Mouse (Mus musculus): Measurements from ENCODE around the gene Spaca4.

Gene Spaca4

DNA sequence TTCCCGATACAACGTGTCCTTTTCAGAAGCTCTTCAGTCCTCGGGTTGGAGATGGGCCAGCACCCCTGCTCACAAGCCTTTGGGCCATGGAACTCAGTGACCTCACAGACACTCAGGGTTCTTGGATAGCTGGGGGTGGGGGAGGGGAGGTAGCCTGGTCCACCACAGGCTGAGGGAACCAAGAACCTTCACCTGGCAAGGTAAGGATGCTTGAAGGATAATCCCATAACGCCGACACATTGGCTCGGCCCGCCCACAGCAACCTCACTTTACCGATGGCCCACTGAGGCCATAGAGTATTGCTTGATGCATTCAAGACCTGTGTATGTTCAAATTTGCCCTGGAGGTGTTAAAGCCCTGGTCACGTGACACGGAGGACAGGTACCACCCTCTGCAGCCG, at the start of gene Spaca4:
TSS of gene Spaca4 (minus strand) at position 101 of the 400 bp plus-strand sequence.
- no peak for DNase-seq (ENCODE audit: low spot score)

DNA sequence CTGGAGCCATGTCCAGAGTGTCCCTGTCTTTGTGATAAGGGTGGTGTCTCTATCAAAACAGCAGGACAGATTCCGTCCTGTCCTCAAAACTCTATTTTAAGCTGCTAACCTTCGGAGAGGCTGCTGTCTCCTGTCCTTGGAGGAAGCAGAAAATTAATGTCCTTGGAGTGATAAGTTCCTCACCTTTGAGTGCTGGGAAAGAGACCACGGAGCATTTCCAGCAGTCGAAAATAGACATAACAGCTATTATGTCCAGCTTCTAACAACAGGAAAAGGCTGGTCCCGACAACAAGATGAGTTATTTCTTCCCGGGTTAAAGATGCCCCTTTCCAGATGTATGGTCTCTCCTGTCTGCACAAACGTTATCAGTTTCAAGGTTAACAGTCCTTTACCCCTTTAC, 49.6 kb upstream of the Spaca4 start:
- DNase-seq (ENCODE audit: low spot score) = no peak

DNA sequence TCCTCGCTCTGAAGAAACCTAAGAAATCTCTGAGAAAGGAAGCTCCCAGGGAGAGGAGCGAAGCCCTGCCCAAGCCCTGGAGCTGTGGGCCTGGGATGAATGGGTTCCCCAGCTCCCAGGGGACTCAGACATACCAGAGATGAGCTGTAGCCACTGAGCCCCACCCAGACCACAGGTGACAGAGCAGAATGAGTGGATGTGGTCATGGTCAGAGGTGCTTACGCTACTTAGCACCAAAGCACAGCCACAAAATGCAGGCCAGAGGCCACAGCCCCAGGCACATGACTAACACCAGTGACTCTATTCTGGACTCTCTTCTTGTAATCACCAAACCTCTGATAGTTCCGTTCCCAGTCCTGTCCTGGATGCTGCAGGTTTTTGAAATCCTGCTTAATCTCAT, 45.5 kb upstream of the Spaca4 start:
- peak; percentile 42 for DNase-seq (ENCODE audit: low spot score)

DNA sequence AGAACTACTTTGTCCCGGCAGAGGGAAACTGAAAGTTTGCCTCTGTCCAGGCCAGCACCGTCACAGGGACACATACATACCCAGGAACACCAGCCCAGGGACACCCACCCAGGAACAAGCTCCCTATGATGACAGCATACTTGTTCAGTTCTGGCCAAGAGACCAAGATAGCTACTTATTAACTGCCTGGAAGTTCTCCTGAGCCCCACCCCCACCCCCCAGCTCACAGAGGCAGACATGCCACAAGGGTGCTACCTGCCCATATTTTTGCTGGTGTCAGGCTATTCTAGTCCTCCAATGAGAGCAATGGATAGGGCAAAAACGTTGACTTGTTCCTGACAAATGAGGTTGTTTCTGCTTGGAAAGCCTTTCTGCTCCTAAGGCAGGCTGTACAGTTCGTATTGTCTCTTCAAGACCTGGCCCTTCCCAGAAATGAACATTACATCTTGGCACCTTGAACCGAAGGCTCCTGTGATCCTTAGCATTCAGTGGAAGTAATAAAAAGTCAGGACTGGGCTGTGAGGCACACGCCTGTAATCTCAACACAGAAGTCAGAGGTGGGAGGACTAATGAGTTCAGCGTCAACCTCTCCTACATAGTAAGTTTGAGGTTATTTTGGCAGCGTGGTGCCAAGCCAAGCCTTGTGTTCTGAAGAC, 44.9 kb upstream of the Spaca4 start:
- peak; percentile 78 for DNase-seq (ENCODE audit: low spot score)

DNA sequence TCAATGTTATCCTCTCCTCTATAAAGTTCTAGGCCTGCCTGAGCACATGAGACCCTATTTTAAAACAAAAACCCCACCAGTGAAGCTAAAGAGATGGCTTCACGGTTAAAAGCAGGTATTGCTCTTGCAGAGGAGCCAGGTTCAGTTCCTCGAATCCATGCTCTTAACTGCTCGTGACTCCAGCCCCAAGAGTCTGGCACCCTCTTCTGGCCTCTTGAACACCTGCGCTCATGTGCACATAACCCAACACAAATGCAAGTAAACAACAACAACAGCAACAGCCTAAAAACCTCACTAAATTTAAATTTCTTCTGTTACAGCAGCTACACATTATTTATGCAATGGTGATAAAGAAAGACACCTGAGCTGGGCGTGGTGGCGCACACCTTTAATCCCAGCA, 41.9 kb upstream of the Spaca4 start:
- no peak for DNase-seq (ENCODE audit: low spot score)

DNA sequence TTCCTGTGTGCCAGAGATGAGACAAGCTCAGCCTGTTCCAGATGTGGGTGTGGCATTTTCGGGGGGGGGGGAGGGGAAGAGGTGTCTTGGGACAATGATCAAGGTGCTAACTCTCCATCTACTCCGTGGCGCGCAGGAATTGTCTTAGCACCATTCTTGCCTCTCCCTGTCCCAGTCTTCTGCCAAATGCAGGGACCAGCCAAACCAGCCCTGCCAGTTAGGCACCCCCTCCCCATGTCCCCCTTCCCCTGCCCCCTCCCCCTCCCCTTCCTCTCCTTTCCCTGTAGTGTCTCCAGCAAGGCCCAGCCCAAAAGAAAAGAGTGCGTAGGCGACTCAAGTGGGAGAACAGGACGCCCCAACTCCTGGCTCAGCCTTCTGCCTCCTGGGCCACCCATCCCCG, 41.2 kb upstream of the Spaca4 start:
- DNase-seq (ENCODE audit: low spot score) = no peak

DNA sequence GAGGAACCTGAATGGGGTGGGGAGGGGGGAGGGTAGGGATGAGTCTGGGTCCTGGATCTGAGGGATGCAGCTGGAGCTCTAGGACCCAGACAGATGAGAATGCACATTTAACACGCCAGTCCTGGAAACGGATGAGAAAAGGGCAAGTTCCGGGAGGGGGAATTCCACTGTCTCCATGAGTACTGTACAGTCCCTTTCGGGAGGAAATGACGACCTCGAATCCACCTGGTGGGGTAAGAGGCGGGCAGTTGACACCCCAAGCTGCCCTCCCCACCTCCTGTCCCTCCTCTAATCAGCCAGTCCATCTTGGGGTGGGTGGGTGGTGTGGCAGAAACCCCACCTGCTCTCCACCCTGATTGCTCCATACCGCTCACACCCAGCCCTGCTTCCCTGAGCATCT, 40.4 kb upstream of the Spaca4 start:
- DNase-seq (ENCODE audit: low spot score) = no peak

DNA sequence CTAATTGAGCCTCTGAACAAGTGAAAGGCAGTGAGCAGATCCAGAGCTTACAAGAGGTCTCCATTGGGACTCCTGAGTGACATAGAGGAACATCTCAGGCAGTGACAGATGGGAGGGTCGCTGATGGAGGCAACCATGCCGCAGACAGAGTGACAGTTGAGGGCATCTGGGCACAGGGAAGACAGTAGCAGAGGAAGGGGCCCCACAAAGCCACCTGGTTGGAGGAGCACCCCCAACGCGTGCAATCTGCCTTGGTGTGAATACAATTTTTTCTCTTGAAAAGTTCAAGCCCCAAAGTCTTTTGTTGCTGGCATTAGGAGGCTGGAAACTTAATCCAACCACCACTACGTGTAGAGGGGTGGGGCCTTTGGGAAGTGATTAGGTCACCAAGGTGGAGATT, 34.5 kb upstream of the Spaca4 start:
- no peak for DNase-seq (ENCODE audit: low spot score)

DNA sequence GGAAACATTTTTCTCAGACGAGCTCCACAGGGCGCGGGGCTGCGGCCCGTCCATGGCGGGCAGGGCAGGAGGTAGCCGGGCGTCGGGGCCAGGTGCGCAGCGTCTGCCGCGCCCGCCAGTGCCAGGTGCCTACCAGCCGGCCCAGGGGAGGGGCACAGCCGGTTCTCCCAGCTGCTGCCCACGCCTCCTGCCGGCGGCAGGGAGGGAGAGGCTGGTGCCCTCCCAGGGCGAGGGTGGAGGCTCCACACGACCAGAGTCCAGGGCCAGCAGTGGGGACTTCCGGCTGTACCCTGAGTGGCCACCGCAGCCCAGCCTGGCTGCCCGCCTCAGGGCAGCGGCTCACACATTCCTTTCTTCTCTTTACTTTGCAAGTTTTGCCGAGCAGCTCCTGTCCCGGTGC, 33.8 kb upstream of the Spaca4 start:
- DNase-seq (ENCODE audit: low spot score) = no peak

DNA sequence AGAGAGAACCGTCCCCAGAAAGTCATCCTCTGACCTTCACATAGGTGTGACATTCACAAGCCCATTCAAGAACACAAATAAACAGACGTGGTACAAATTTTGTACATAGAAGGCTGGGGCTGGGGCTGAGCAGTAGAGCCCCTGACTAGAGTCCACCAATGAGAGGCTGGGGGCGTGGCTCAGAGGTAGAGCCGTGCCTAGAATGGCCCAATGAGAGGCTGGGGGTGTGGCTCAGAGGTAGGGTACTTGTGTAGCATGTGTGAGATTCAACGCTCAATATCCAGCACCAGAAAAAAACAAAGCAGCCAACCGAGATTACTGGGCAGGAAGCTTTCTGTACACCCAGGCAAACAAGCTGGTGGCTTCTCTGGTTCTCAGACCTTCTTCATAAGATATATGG, 30.1 kb upstream of the Spaca4 start:
- DNase-seq (ENCODE audit: low spot score) = no peak

DNA sequence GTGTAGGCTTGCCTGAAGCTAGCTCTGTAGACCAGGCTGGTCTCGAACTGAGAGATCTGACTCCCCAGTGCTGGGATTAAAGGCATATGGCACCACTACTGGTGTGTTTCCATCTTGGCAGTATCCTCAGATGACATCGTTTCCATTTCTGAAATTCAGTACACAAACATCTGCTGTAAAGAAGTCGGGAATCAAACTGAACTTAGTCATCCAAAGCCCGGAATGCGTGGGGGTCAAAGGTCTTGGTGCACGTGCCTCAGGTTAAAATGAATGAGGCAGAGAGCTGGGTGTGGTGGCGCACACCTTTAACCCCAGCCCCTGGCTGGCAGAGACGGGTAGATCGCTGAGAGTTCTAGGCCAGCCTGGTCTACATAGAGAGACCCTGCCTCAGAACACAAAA, 24.5 kb upstream of the Spaca4 start:
- DNase-seq (ENCODE audit: low spot score) = peak; percentile 71

DNA sequence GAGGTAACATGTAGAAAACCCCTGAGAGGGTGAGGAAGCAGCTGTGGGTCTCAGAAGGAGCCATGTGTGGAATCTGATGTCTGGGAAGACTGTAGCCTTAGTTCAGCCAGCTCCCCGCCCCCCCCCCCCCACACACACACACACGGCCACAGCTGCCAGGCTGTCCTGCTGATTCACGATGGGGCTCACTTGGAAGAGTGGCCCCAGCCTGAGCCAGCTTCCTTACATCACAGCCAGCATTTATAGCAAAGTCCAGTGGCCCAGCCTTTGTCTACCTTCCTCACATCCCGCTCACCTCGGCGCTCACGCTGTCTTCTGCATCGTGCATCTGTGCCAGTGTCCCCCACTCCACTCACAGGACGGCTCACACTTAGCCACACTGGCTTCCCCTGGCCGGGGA, 23.8 kb upstream of the Spaca4 start:
- no peak for DNase-seq (ENCODE audit: low spot score)

DNA sequence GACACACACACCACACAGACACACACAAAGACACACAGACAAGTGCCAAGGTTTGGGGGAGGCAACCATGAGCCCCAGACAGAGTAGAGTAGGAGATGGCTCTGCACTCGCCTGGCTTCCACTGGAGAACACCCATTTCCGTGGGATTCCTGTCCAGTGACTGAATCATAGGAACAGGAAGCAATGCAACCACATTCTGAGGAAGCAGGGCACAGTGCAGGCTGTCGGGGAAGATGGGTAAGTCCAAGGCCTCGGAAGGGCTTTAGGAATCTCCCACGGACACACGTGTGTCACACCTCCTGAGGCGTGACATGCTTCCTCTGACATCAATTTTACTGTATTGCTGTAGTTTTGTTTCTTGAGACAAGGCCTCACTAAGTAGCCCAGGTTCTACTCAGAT, 22.5 kb upstream of the Spaca4 start:
- no peak for DNase-seq (ENCODE audit: low spot score)

DNA sequence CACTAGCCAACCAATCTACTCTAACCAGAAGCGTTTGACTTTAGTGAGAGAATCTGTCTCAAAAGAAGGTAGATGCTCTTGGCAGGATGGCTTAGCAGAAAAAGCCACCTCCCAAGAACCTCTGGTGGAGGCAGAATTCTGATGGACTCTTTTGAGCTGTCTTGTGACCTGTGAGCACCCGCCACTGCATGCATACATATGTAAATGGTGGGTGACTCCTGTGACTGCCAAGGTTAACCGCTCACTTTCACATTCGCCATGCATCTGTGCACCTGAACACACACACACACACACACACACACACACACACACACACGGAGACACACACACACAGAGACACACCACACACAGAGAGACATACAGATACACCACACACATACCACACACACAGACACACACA, 21.8 kb upstream of the Spaca4 start:
- no peak for DNase-seq (ENCODE audit: low spot score)

DNA sequence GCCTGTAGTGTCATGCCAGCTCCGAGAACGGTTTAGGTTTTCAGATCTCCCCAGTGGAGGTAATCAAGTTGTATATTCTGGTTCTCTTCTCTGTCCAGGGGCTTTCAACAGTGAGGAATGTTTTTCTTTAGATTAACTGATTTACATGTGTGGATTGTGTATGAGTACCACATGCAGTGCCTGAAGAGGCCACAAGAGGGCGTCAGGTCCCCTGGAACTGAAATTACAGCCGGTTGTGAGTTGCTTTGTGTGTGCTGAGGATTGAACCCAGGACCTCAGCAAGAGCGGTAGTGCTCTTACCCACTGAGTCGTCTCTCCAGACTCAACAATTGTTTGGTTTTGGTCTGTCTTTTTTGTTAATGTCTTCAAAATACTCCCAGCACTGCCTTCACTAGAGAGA, 20.9 kb upstream of the Spaca4 start:
- DNase-seq (ENCODE audit: low spot score) = no peak

DNA sequence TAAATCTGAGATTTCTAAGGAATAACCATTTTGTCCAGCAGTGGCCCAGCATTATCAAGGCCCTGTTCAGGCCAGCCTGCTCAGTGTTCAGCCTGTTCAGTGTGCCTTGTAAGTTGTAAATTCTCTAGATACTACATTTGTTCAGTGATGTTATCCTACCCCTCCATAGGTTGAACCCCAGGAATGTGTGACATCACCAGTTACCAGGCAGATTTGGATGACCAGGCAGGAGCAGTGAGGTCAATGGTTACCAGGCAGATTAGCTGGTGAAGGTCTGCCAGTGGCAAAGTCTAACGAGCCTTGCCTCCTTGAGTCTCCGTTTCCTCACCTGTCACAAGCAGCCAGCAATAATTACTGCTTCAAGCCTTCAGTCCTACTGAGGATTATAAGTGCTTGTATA, 18.8 kb upstream of the Spaca4 start:
- DNase-seq (ENCODE audit: low spot score) = peak; percentile 66

DNA sequence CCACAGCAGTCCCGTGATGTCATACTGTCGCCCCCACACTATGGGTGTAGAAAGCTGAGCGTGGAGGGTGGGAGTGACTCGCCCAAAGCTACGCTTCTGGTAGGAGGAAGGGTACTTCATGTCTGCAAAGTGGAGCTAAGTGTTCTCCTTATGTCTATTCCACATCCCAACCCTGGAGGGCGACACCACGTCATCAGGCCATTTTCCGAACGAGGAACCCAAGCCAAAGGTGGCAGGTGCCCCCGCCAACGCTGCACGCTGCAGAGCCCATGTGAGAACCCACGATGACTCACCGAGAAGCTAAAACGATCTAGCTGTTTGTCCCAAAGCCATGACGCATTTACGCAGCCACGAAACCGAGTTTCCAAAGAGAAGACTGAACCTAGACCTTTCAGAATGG, 16.7 kb upstream of the Spaca4 start:
- DNase-seq (ENCODE audit: low spot score) = no peak

DNA sequence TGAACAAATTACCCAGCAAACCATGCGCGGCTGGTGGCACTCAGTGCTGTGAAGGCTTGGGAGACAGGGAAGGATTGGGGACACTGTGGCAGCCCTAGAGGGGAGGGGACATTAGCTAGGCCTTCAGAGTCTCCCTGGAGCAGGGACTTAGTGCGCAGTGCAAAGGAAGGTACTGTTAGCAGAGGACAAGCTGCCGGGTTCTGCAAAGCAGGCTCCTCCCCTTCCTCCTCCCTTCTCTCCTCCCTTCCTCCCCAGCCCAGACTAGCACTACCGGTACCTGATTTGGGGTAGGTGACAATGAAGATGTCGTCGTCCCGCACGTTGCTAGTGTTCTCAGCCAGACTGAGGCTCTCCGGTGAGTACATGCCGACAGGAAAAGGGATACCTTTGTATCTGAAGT, 16.2 kb upstream of the Spaca4 start:
- DNase-seq (ENCODE audit: low spot score) = no peak

DNA sequence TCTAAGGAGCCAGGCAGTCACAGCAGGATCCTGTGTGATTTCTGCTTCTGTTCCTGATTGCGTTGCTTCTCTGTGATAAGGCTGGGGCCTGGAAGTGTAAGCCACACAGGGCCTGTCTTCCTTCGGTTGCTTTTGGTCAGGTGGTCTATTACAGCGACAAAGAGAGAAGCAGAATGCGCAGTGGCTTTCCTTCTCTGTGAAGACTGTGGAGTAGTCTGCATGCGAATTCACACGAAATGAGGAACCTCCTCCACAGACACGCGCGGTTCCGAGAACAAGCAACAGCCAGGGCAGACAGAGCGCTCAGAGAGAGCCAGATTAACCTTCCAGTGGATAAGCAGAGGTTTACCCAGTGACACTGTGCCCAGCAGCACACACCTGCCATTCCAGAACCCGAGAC, 15.7 kb upstream of the Spaca4 start:
- DNase-seq (ENCODE audit: low spot score) = no peak

DNA sequence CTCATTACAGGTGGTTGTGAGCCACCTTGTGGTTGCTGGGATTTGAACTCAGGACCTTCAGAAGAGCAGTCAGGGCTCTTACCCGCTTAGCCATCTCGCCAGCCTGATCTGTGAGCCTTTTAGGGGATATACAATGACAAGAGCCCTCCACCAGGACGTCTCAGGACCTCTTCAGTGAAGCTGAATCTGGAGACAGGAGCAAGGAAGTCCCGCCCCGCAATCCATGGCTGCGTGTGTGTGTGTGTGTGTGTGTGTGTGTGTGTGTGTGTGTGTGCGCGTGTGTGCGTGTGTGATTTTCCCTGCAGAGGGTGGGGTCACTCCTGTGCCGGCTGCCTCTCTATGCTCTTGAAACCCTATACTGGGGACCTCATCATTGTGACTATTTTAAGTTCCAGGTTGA, 14.2 kb upstream of the Spaca4 start:
- DNase-seq (ENCODE audit: low spot score) = no peak

DNA sequence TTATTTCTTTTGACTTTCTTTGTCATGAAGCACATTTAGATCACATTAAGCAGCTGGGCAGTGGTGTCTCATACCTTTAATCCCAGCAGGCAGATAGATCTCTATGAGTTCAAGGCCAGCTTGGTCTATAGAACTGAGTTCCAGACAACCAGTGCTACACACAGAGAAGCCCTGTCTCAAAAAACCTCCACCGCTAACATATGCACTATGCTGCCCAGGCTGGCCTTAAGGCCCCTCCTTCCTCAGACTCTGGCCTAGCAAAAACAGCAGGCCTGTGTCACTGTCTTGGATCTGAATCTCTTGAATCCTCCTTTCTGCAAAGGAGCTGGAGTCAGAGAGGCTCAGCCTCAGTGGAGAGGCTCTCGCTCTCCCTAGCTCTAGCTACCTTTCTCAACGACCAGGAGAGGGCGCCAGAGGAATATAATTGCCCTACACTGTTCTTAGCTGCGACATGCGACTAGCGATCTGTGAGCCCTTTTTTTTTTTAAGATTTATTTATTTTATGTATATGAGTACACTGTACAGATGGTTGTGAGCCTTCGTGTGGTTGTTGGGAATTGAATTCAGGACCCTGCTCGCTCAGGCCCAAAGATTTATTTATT, 13.7 kb upstream of the Spaca4 start:
- peak; percentile 68 for DNase-seq (ENCODE audit: low spot score)

DNA sequence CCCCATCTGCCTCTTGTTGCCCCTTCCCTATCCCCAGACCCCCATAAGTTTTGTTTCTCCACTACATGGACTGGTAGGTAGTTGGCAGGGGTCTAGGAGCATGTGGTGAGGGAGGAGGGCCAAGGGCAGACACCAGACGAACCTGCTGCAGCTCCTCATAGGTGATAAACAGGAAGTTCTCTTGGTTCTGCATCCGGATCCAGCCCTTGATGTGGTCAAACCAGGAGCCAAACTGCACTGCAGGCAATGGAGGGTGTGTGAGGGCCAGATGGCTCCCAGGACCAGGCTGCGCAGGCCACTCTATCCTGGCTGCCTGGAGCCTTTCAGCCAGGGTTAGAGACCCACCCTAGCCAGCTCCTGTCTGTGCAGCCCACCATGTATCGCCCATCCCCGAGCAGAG, 7.9 kb upstream of the Spaca4 start:
- DNase-seq (ENCODE audit: low spot score) = no peak

DNA sequence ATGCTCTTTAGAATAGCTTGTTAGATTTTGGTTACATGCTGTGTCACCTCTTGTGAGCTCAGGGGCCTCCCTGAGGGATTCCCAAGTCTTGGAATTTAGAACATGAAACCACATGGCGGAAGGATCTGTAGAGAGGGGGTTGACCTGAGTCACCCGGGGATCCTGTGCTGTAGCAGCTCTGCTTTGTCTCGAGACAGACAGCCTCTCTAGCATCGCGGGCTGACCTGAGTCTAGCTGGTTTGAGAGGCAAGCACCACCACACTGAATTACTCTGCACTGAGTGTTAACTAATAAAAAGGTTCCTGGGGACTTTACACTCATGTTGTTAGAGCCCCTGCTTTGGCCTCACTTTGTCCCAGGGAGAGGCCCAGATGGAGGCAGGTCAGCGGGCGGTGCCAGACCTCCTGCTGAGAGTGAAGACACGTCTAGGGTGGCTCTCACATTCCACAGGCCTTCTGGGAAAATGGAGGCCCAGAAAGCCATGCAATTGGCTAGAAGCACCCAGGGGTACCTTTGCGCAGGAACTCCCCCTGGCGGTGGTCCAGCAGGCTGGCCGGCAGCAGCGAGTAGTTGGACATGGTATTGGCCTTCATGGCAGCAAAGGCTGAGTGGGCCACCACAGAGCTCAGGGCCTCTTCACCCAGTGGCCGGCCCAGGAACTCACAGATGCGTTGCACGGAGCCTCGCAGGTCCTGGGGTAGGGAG, 5.3 kb upstream of the Spaca4 start:
- peak; percentile 75 for DNase-seq (ENCODE audit: low spot score)

DNA sequence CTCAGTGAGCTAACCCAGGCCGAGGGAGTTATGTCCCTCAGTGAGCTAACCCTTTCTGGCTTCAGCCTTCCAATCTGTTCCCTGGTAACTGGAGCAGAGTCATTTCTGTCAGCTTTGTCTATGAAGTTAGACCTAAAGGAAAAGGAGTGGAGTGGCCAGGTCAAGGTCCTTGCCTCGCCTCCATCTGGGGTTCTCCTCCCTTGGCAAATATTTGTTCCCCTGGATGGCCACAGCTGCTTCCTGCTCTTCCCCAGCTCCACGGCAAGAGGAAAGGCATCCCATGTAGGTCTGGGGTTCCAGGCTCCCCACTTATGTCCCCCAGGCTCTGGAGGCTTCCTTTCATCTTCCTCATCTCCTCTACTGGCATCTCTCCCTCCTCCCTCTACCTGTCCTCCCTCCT, 2.0 kb upstream of the Spaca4 start:
- DNase-seq (ENCODE audit: low spot score) = no peak
